Mouse (Mus musculus) erythroblast, embryonic 14.5 days (primary cell): ENCODE measurements around the gene Abcg2.
"Not testable (repeated sequence)": the region's sequence is repeated elsewhere in the genome, so short reads cannot be mapped to it uniquely, and the experiment has no call there.

Experiments used
- GATA1 ChIP-seq: IDR thresholded peaks from 2 replicates; pipeline ENCODE4 v1.6.1; 2012; ENCODE audit warnings: low read length, inconsistent platforms, mixed read lengths
- TAL1 ChIP-seq: IDR thresholded peaks from 3 replicates; pipeline ENCODE4 v1.6.1; 2012; ENCODE audit warnings: low read length, inconsistent platforms, mixed read lengths

- TF ChIP-seq GATA1, TAL1: not testable (repeated sequence)
Observed at GRCm38 (mm10) chr6:58593987-58594844, 9.9 kb downstream of the Abcg2 start.
